Mouse (Mus musculus): ENCODE results near the gene Tns2. TPM values are rescaled to one million over a fixed set of nuclear protein-coding genes. Genes with fewer than 3 reads are reported as not detected.

Tns2 gene
- polyA plus RNA-seq, 2 experiments, result 66.3 to 114 TPM

DNA sequence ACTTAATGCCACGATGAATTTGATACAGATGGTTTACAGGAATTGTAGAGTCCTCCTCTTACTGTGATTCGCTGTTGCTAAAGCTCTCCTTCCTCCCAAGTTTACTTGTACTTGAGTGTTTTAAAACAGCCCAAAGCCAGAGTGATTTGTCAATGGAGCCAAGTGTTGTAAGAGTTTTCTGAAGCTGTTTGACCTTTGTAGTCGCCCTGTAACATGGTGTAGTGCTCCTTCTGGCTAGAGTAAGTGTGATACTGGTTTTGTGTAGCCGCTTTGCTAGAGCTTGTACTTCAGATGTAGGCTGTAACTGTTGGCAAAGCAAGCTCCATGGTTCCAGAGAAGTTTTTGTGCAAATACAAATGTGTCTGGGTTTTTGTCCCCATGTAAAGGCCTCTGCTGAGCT, 8.0 kb upstream of the Tns2 start:
- 89% methylated on average over 4 of the region's 4 CpGs for WGBS
- Histone ChIP-seq H3K9ac (ENCODE audit: low read depth, low read length, severe bottlenecking) (no peak overlapping the region), H3K9me3 (ENCODE audit: control insufficient read depth, low read length) (no peaks in the 10 kb centered on the region), H3K27me3 (ENCODE audit: control insufficient read depth, insufficient read depth, low read length) (no peaks in the 10 kb centered on the region), H3K27ac (replicated peaks; ENCODE audit: low read depth, low read length) (no peak overlapping the region), H3K36me3 (ENCODE audit: control insufficient read depth, insufficient read depth, low read length) (peaks cover 97% of the 10 kb centered on the region), H3K4me1 (ENCODE audit: control insufficient read depth, insufficient read depth, low read length) (peaks cover under 1% of the 10 kb centered on the region), H3K4me2 (replicated peaks; ENCODE audit: low read depth, low read length, severe bottlenecking) (no peak overlapping the region), H3K4me3 (replicated peaks; ENCODE audit: low read length) (no peak overlapping the region)
- ATAC-seq (ENCODE audit: low FRiP score, low read depth) (no peak), DNase-seq (ENCODE audit: low spot score) (no peak)
- TF ChIP-seq POLR2A (IDR thresholded peaks at IDR 0.05; ENCODE audit: borderline replicate concordance, extremely low read depth, insufficient read depth, insufficient read length), result no peak

DNA sequence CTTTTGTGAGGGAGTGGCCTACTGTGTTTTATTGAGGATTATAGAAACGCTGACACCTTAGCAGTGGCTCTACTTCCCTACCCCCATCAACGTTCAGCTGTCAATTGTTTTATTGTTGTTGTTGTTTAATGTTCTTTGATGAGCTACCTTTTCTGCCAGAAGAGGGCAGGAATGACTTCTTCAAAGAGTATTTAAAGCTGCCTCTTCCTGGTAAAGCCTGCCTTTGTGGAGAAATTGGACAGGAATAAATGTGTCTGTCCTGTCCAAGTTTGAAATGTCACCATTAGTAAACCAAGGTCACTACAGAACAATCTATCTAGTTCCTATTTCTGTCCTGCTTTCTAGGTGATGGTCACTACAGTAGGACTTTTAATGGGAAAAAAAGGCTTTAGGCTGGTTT, 6.1 kb upstream of the Tns2 start:
- Histone ChIP-seq H3K27ac (replicated peaks; ENCODE audit: low read depth, low read length) (no peak overlapping the region), H3K4me1 (ENCODE audit: control insufficient read depth, insufficient read depth, low read length) (peaks cover 20% of the 10 kb centered on the region), H3K4me3 (replicated peaks; ENCODE audit: low read length) (no peak overlapping the region), H3K27me3 (ENCODE audit: control insufficient read depth, insufficient read depth, low read length) (no peaks in the 10 kb centered on the region), H3K36me3 (ENCODE audit: control insufficient read depth, insufficient read depth, low read length) (peaks cover 86% of the 10 kb centered on the region), H3K9me3 (ENCODE audit: control insufficient read depth, low read length) (no peaks in the 10 kb centered on the region), H3K9ac (ENCODE audit: low read depth, low read length, severe bottlenecking) (no peak overlapping the region), H3K4me2 (replicated peaks; ENCODE audit: low read depth, low read length, severe bottlenecking) (no peak overlapping the region)
- TF ChIP-seq POLR2A (IDR thresholded peaks at IDR 0.05; ENCODE audit: borderline replicate concordance, extremely low read depth, insufficient read depth, insufficient read length), result no peak
- DNase-seq (ENCODE audit: low spot score) (no peak), ATAC-seq (ENCODE audit: low FRiP score, low read depth) (no peak)
- WGBS, result 24% methylated on average over 2 of the region's 2 CpGs

DNA sequence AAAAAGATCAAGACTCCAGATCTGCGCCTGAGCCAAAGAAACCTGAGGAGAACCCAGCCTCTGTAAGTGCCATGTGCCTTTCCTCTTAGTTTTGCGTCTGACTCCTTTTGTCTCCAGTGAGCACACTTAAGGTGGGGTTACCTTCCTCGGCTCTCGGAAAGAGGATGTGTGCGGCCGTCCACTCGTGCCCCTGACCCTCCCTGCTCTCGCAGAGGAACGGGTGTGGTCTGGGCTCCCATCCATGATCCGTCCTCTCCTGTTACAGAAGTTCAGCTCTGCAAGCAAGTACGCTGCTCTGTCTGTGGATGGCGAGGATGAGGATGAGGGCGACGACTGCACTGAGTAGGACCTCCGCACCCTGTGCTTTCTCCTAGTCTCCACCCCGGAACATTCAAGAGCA, 5.2 kb upstream of the Tns2 start:
- no peak for DNase-seq (ENCODE audit: low spot score)
- no peak for TF ChIP-seq POLR2A (IDR thresholded peaks at IDR 0.05; ENCODE audit: borderline replicate concordance, extremely low read depth, insufficient read depth, insufficient read length)

DNA sequence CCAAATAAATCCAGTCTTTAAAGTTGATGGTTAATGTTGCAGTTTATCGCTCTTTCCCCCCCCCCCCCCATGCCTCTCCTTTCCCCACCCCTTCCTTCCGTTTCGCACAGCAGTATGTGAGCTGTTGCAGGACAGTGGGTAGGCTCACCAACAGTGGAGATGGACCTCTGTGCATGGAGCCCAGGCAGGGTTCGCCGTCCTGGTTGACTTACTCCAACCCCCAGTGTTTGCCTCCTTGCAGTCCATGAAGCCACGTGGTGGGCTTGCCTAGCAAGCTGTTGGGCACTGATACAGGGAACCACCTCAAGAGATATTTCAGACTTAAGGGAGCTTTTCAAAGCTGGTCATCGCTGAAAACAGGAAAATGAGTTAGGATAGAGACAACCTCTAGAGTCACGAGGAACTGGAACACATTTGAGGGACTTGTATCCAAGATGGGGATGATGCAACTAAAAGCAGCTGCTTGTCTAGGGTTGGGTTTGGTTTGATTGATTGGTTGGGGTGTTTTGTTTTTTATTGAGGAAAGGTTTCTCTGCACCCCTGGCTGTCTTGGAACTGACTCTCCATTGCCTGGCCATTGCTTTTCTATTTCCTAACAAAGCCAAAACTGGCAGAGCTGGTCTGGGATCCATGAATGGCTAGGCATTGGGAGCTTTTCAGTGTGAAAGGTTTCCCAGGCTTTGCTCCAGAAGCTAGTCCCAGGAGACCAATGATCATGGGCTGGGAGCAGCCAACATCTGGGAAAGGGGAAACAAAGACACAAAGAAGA, 2.9 kb upstream of the Tns2 start:
- peaks cover 54% of the 10 kb centered on the region for H3K36me3 ChIP-seq (ENCODE audit: control insufficient read depth, insufficient read depth, low read length)
- H3K4me3 ChIP-seq (replicated peaks; ENCODE audit: low read length), result no peak overlapping the region
- no peak overlapping the region for H3K9ac ChIP-seq (ENCODE audit: low read depth, low read length, severe bottlenecking)
- no peak for TF ChIP-seq POLR2A (IDR thresholded peaks at IDR 0.05; ENCODE audit: borderline replicate concordance, extremely low read depth, insufficient read depth, insufficient read length)
- no peak for DNase-seq (ENCODE audit: low spot score)
- H3K4me2 ChIP-seq (replicated peaks; ENCODE audit: low read depth, low read length, severe bottlenecking), result peak overlapping the region; percentile 18; the same call in 1 of the 2 replicates
- ATAC-seq (ENCODE audit: low FRiP score, low read depth), result no peak
- H3K4me1 ChIP-seq (ENCODE audit: control insufficient read depth, insufficient read depth, low read length), result peaks cover 38% of the 10 kb centered on the region
- 81% methylated on average over 8 of the region's 8 CpGs for WGBS
- H3K27me3 ChIP-seq (ENCODE audit: control insufficient read depth, insufficient read depth, low read length), result no peaks in the 10 kb centered on the region
- H3K27ac ChIP-seq (replicated peaks; ENCODE audit: low read depth, low read length), result peak overlapping the region; percentile 64
- no peaks in the 10 kb centered on the region for H3K9me3 ChIP-seq (ENCODE audit: control insufficient read depth, low read length)

More for the DNA sequence above, 5.2 kb upstream of the Tns2 start:
- H3K9me3 ChIP-seq (ENCODE audit: control insufficient read depth, low read length), result no peaks in the 10 kb centered on the region
- peaks cover 24% of the 10 kb centered on the region for H3K4me1 ChIP-seq (ENCODE audit: control insufficient read depth, insufficient read depth, low read length)
- H3K4me2 ChIP-seq (replicated peaks; ENCODE audit: low read depth, low read length, severe bottlenecking), result no peak overlapping the region
- H3K4me3 ChIP-seq (replicated peaks; ENCODE audit: low read length), result no peak overlapping the region
- no peak for ATAC-seq (ENCODE audit: low FRiP score, low read depth)
- H3K36me3 ChIP-seq (ENCODE audit: control insufficient read depth, insufficient read depth, low read length), result peaks cover 77% of the 10 kb centered on the region
- no peak overlapping the region for H3K9ac ChIP-seq (ENCODE audit: low read depth, low read length, severe bottlenecking)
- WGBS, result 88% methylated on average over 16 of the region's 16 CpGs
- no peaks in the 10 kb centered on the region for H3K27me3 ChIP-seq (ENCODE audit: control insufficient read depth, insufficient read depth, low read length)
- no peak overlapping the region for H3K27ac ChIP-seq (replicated peaks; ENCODE audit: low read depth, low read length)

DNA sequence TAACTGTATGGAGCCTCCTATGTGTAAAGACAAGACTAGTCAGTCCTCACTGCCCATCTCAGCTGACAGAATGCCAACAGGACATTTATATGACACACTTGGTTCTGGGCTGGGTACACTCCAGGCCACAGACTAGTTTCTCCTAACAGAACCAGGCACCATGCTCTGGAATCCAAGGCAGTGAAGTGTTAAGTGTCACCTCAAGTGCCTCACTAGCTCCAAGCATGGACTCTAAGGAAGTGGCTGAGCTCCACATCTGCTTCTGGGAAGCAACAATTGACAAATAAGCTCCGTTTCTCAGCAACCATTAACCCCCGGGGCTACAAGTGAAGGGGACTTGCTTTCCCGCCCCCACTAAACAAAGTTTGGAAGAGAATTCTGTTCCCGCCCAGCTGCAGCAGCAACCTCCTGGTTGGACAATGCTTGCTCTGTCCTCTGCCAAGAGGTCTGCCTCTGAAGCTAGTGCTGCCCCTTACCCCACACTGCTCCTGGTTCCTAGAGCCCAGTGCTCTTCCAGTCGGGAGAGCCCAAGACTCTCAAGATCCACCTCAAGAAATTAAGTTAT, 2.1 kb upstream of the Tns2 start:
- H3K4me1 ChIP-seq (ENCODE audit: control insufficient read depth, insufficient read depth, low read length), result peaks cover 46% of the 10 kb centered on the region

More for the DNA sequence above, 2.1 kb upstream of the Tns2 start:
- Histone ChIP-seq H3K4me3 (replicated peaks; ENCODE audit: low read length) (no peak overlapping the region), H3K27me3 (ENCODE audit: control insufficient read depth, insufficient read depth, low read length) (no peaks in the 10 kb centered on the region), H3K4me2 (replicated peaks; ENCODE audit: low read depth, low read length, severe bottlenecking) (peak overlapping the region; percentile 78; the same call in 1 of the 2 replicates), H3K9me3 (ENCODE audit: control insufficient read depth, low read length) (no peaks in the 10 kb centered on the region), H3K9ac (ENCODE audit: low read depth, low read length, severe bottlenecking) (no peak overlapping the region), H3K27ac (replicated peaks; ENCODE audit: low read depth, low read length) (peak overlapping the region; percentile 64), H3K36me3 (ENCODE audit: control insufficient read depth, insufficient read depth, low read length) (peaks cover 47% of the 10 kb centered on the region)
- no peak for TF ChIP-seq POLR2A (IDR thresholded peaks at IDR 0.05; ENCODE audit: borderline replicate concordance, extremely low read depth, insufficient read depth, insufficient read length)
- 25% methylated on average over 5 of the region's 5 CpGs for WGBS
- ATAC-seq (ENCODE audit: low FRiP score, low read depth) (no peak), DNase-seq (ENCODE audit: low spot score) (peak; percentile 74)
